Mouse (Mus musculus): Measurements from ENCODE around the gene Slc39a11.

Slc39a11 gene

DNA sequence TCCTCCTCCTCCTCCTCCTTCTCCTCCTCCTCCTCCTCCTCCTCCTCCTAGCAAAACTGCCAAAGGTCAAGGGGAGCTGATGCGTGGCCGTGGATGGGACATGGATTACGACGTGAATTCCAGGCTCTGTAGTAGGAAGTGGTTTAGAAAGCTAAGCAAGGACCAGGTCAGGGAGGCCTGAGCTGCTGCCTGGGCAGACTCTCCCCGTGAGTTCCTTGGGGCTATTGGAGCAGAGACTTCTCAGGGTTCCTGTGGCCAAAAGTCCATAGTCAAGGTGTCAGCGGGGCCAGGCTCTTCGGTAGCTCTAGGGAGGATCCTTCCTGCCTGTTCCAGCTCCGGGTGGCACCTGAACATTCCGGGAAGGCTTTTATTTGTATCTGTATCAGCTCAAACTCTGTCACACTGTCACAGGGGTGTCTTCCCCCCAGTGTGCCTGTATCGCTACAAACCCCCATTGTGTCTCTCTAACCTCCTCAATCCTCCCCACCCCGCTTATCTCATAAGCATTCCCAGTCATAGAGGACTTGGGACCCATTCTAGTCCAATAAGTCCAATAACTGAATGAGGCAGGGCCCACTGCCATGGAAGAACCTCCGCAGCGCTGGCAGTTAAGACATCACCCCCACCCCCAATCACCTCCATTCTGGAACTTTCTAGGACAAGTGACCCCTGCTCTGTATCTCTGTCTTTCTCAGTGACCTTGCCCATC lies 356.8 kb downstream of the Slc39a11 start:
- no peak for DNase-seq (ENCODE audit: low read depth, low spot score)

DNA sequence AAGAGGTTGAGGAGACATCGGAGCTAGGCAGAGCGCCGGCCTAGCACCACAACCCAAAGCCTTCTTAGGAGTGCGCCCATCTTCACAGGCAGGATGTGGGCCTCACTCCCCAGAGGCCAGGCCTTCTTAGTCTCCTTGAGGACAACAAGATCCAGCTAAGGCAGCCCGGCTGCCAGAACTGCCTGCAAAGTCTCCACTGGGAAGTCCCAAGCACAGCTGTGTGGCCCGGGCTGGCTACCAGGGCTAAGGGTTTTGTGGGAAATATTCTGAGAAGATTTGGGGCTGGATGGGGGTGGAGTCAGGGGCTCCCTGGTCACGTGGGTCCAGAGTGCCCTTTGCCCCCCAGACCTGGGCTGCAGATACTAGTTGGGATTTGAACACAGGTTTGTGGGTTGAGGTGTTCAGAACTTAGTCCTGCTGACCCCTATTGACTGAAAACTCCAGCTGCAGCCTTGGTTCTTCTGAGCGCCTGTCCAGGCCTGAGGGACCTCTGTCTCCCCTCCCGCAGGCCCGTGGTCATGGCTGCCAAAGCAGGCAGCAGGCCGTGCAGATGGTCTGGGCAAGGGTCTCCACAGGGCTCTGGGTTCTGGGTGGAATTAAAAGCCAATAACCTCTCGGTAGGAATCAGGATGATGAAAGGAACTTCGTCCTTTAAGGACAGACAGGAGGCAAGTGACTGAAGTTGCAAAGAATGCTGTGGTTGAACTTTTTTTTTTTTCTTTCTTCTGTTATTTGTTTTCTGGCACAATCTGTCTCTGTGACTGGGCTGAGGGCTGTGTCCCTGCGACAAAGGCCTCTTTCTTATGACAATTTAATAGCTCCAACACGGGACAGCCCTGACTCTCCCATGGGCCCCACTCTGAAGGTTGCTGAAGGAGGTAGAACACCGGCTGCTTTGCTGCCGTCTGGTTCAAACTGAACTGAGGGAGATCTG lies 357.8 kb downstream of the Slc39a11 start:
- DNase-seq (ENCODE audit: low read depth, low spot score): no peak

DNA sequence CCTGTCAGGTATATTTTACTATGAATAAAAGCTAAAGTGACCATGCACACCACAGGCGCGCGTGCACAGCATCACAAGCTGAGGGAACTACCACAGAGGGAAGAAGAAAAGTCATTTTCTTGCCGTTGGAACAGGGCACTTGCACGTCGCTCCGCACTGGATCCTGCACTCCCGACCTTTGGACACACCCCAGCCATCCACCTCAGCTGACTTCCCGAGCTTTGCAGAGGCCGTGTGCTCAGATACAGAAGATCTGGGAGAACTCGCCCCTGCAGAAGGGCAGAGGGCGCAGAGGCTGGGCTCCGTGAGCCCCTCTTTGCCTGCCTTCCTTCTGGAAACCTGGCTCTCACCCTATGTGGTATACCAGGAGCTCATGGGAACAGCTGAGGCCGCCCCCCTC lies 359.0 kb downstream of the Slc39a11 start:
- DNase-seq (ENCODE audit: low read depth, low spot score): no peak

DNA sequence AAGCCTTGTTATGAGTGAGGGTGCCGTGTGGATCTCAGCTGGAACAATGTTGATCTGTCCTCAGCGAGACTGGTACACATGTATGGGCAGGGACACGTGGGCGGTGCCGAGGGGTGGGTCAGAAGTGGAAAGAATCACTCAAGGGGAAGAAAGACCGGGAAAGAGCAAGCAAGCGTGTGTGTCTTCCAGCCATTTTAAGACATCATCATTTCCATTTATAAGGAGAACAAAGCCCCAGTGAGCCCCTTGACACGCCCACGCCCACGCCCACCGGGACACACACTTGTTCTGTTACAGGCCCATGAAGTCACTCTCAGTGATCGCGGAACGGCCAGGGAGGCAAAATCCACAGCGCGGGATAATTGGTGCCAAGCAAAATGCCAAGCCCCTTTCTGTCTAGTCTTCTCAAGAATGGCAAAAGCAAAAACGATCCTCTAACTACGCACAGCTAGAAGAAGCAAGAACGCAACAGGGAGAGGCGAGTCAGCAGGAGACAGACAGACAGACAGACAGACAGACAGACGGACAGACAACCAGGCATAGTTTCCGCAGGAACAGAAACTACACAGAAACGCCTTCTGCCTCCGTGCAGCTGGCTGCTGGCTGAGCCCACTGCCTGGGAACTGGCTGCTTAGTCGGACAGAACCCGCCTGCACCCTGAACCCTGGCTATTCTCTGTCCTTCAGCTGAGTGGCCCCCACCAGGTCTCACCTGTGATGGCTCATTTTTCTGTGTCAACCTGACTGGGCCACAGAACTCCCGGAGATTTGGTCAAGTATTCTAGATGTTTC lies 364.7 kb downstream of the Slc39a11 start:
- no peak for DNase-seq (ENCODE audit: low read depth, low spot score)

GRCm38 (mm10) chr11:113283376-113283811 lies 366.5 kb downstream of the Slc39a11 start:
- DNase-seq (ENCODE audit: low read depth, low spot score): no peak

DNA sequence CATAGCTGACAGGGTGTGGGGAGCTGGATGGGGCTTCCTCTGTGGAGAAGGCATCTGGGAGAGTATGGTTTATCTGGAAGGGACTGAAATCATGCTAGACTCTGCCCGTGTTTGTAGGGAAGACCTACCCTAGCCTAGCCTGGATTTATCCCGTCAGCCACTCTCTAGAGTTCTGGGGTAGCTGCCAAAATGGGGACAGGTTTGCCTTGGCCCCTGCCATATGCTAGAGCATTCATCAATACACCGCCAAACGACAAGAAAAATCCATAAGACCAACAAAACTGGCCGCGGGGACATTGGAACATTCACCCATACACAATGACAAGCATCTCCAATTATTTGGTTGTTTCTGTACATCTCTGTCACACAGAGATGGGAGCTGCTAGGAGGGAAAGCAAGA lies 371.6 kb downstream of the Slc39a11 start:
- no peak for DNase-seq (ENCODE audit: low read depth, low spot score)

DNA sequence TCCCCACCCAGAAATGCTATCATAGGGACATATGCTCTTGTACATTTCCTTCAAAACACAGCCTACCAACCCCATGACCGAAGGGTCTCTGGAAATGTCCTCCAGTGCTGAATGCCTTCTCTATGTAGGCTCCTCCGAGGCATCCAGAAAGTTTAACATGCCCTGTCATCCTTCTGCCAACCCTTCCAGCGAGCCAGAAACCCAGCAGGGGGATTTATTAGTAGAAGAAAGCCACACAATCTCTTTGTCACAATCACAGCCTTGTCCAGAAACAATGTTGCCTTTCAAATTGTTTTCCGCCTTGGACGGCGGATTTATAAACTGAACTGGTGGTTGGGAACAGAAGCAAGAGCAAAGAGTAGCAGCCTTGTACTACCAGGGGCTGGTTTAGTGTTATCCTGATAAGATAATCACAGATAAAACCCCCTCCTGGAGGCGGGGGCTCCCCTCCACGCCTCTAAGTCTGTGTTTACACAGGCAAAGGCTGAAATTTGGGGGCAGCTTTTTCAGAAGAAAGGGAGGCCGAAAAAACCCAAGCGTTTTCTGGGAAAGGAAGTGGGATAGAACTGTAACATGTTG lies 372.8 kb downstream of the Slc39a11 start:
- no peak for DNase-seq (ENCODE audit: low read depth, low spot score)

GRCm38 (mm10) chr11:113276518-113276917 lies 373.4 kb downstream of the Slc39a11 start:
- DNase-seq (ENCODE audit: low read depth, low spot score): no peak

- no peak for DNase-seq (ENCODE audit: low read depth, low spot score)
Observed at GRCm38 (mm10) chr11:113274037-113274436, 375.8 kb downstream of the Slc39a11 start.

- DNase-seq (ENCODE audit: low read depth, low spot score): no peak
Observed at GRCm38 (mm10) chr11:113271857-113272256, 378.0 kb downstream of the Slc39a11 start.

- no peak for DNase-seq (ENCODE audit: low read depth, low spot score)
Observed at GRCm38 (mm10) chr11:113268831-113269319, 381.0 kb downstream of the Slc39a11 start.

DNA sequence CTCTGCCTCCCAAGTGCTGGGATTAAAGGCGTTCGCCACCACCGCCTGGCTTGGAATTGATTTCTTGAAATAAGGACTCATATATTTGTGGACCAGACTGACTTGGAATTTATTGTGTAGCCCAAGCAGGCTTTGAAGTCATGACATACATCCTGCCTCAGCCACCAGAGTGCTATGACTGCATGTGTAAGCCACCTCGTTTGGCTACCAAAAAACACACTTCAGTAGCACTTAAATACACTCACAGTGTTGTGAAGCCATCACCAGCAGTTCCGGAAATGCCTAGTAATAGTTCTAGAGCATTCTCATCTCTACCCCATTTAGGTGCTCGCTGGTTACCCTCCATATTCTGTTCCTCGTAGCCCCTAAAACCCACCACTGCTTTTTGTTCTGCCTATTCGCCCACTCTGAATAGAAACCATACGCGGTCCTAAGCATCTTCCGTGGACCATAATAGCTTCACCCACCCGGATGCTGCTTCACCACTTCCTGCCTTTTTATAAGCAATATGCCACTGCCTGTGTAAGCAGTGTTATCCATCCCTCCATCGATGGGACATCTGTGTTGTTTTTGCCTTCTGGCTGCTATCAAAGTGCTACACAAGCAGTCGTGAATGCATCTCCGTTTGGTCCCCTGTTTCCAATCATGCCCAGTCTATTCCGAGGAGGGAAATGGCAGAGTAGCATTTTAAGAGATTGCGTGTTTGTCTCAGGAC lies 382.2 kb downstream of the Slc39a11 start:
- no peak for DNase-seq (ENCODE audit: low read depth, low spot score)

GRCm38 (mm10) chr11:113266706-113267105 lies 383.2 kb downstream of the Slc39a11 start:
- peak; percentile 50 for DNase-seq (ENCODE audit: low read depth, low spot score)

- no peak for DNase-seq (ENCODE audit: low read depth, low spot score)
Observed at GRCm38 (mm10) chr11:113265567-113265966, 384.3 kb downstream of the Slc39a11 start.

- no peak for DNase-seq (ENCODE audit: low read depth, low spot score)
Observed at GRCm38 (mm10) chr11:113263971-113264370, 385.9 kb downstream of the Slc39a11 start.

GRCm38 (mm10) chr11:113262062-113262461 lies 387.8 kb downstream of the Slc39a11 start:
- no peak for DNase-seq (ENCODE audit: low read depth, low spot score)

DNA sequence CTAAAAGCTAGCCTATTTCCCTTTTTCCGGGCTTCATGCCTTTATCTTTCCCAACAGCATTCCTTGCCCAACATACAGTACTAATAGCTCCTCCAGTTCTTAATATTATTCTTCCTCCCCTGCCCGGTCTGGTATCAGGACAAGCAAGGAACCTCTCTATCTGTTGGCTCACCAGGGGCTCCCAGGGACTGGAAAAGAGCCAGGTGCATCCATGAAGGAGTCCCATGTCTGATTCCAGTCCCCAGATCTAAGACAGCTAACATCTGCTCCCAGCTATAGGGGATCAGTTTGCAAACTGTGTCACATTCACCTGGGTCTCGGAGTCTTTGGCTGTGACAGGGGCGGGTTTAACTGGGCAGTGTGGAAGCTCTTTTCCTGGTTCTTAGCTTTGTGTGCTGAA lies 388.5 kb downstream of the Slc39a11 start:
- no peak for DNase-seq (ENCODE audit: low read depth, low spot score)

- no peak for DNase-seq (ENCODE audit: low read depth, low spot score)
Observed at GRCm38 (mm10) chr11:113259712-113260382, 390.0 kb downstream of the Slc39a11 start.

GRCm38 (mm10) chr11:113258016-113258415 lies 391.9 kb downstream of the Slc39a11 start:
- no peak for DNase-seq (ENCODE audit: low read depth, low spot score)

GRCm38 (mm10) chr11:113254653-113255052 lies 395.2 kb downstream of the Slc39a11 start:
- no peak for DNase-seq (ENCODE audit: low read depth, low spot score)

Data from brain, embryonic 18.5 days (tissue).